Mouse (Mus musculus): ENCODE measurements around the gene Bsg.
"Not testable (repeated sequence)": the region's sequence is repeated elsewhere in the genome, so short reads cannot be mapped to it uniquely, and the experiment has no call there.

Gene Bsg

GRCm38 (mm10) chr10:79682916-79683582 is 21.2 kb upstream of the Bsg start:
- peak; percentile 51 for DNase-seq (ENCODE audit: low spot score)

- no peak for DNase-seq (ENCODE audit: low spot score)
Observed at GRCm38 (mm10) chr10:79683726-79684640, 20.3 kb upstream of the Bsg start.

GRCm38 (mm10) chr10:79684770-79685600 is 19.3 kb upstream of the Bsg start:
- no peak for DNase-seq (ENCODE audit: low spot score)

DNA sequence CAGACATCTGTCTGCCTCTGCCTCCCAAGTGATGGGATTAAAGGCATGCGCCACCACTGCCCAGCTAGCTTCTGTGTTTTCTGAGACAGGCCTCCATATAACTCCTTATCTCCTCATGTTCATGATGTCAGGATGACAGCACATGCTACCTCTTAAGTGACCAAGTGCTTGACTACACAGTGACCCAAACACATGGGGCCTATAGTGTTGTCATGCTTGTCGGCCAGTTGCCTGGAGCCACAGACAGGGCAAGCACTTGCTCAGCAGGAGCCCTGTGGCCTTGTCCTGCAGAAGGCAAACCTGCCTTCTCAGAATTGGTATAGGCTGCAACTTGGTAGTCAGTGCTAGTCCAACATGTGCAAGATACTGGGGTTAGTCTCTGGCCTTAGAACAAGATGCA is 18.1 kb upstream of the Bsg start:
- no peak for DNase-seq (ENCODE audit: low spot score)

DNA sequence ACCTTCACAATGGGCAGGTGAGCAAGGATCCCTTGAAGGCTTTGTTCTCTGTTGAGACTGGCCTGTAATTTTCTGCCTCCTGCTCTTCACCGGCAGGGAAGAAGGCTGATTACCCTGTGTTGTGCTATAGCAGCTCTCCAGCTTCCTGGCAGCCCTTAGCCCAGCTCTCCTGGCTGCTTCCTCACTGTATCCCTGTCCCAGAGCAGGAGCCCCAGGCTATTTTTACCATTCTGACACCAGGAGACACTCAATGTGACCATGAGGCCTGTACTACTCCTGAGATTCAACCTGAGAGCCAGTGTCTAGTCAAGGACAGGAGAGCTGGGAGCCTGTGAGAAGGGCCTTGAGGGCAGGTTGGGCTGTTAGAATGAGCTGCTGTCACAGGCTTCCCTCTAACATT is 17.6 kb upstream of the Bsg start:
- no peak for DNase-seq (ENCODE audit: low spot score)

GRCm38 (mm10) chr10:79687513-79687912 is 16.8 kb upstream of the Bsg start:
- no peak for DNase-seq (ENCODE audit: low spot score)

DNA sequence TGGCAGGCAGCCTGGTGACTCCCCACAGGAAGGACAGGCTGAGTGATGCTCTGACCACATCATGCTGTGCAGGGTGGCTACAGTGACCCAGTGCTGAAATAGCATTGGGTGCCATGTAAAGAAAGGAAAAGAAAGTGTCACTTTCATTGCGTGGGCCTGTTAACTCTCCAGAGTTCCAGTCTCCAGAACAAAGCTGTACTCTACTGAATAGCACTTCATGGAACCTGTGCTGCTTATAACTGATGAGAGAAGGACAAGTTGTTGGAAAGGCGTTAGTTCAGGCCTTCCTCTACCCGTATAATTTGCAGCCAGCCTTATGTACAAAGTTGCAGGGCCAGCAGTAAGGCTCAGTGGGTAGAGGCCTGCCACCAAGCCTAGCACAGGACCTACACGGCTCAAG is 15.6 kb upstream of the Bsg start, which contains the start of gene Gzmm:
TSS of gene Gzmm (plus strand) at position 301 of the 400 bp plus-strand sequence.
- DNase-seq (ENCODE audit: low spot score): no peak

DNA sequence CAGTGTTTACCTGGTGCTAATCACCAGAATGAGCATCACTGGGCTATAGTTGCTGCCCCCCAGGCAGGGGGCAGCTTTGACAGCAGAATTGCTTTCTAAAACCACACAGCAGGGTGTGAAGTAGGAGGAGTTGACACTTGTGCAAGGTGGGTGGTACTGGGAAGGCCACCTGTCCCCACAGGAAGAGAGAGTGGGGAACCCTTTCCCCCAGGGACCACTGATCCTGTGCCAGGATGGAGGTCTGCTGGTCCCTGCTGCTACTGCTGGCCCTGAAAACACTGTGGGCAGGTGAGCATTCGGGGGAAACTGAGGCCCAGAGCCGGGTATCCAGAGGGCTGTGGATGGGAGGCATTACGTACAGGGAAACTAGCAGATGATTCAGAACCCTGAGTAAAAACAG is 15.1 kb upstream of the Bsg start:
- no peak for DNase-seq (ENCODE audit: low spot score)

- no peak for DNase-seq (ENCODE audit: low spot score)
Observed at GRCm38 (mm10) chr10:79691986-79692548, 12.2 kb upstream of the Bsg start.

- no peak for DNase-seq (ENCODE audit: low spot score)
Observed at GRCm38 (mm10) chr10:79693580-79694378, 10.5 kb upstream of the Bsg start.

DNA sequence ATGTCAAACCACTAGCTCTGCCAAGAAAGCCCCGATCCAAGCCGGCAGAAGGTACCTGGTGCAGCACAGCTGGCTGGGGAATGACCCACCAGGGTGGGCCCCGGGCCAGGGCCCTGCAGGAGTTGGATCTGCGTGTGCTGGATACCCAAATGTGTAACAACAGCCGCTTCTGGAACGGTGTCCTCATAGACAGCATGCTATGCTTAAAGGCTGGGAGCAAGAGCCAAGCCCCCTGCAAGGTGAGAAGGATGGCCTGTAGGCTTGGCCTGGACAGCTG is 10.0 kb upstream of the Bsg start:
- DNase-seq (ENCODE audit: low spot score): no peak

DNA sequence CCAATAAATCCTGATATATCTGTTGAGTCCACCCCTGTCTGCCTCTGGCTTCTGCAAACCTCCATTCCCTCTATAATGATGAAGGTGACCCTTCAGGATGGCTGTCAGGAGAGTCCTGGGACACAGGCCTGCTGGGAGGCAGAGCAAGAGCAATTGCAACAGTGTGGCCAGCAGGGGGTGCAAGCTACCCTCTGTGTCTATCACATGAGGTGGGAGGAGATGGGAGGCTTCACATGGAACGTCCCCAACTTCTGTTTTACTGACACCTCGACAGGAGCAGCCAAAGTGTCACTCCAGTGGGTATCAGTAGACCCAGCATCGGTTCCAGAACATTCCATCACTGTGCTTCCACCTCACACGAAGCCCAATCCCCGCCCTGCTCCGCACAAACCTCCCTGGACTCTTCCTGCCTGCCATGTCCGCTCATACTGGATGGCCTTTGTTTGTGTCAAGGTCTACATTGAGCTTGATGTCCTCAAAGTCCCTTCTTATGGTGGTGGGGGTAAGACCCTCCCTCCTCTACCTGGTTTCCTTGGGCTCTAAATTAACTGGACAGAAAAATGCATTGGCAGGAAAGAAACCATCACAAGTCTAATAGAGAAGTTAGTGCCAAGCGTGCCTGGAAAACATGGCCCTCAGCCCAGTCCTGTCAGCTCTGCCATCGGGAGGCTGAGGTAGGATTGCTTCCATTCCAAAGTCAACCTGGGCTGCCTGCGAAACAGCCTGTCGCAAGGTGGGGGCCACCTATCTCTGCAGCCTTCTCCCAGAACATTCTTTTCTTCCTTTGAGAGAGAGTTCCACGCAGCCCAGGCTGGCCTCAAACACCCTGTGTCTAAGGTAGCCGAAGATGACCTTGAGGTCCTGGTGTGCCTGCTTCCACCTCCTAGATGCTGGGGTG is 8.8 kb upstream of the Bsg start:
- DNase-seq (ENCODE audit: low spot score): peak; percentile 85

GRCm38 (mm10) chr10:79696129-79696651 is 8.1 kb upstream of the Bsg start:
- peak; percentile 54 for DNase-seq (ENCODE audit: low spot score)

GRCm38 (mm10) chr10:79697916-79698315 is 6.4 kb upstream of the Bsg start:
- DNase-seq (ENCODE audit: low spot score): no peak

DNA sequence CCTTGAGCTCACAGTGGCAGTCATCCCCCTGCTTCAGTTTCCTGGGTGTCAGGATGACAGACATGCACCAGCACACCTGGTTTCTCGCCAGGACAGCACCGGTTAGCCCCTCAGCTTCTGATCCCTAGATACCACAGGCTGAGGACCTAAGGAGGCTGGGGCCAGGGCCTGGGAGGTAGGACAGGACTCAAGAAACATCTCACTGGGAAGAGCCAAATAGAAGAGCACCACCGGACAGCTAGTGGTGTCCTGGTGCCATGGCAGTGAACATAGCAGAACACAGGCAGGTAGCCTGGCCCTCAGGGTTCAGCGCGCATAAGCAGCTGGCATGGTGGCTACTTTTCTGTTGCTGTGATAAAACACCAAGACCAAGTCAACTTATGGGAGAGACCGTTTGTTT is 5.8 kb upstream of the Bsg start:
- DNase-seq (ENCODE audit: low spot score): no peak

GRCm38 (mm10) chr10:79700676-79701075 is 3.6 kb upstream of the Bsg start:
- no peak for DNase-seq (ENCODE audit: low spot score)

DNA sequence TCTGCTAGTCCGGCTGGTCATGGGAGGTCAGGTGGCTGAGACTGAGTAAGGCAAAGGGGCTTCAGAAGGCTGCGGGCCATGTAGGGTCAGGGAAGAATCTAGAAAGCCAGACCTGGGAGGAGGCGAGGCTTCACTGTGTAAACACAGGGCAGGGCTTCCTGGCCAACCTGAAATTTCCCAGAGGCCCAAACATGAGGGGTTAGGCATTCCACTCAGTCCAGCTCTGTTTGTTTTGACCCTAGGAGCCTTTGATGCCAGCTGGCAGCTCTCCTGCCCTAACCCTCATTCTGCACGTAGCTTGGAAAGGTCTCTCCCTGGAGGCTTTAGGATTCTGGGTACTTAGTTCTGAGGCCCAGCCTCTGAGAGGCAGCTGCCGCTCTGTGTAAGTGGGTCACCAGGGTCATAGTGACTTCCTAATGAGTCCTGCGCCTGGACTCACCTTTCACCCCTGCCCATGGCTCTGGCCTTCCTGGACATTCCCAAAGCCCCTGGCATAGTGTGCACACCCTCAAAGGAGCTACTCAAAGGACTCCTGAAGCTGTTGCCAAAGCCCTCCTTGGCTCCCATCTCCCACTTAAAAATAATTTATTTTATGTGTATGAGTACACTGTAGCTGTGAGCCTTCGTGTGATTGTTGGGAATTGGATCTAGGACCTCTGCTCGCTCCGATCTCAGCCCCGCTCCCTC is 2.7 kb upstream of the Bsg start:
- DNase-seq (ENCODE audit: low spot score): peak; percentile 88

- DNase-seq (ENCODE audit: low spot score): not testable (repeated sequence)
Observed at GRCm38 (mm10) chr10:79702970-79703369, 1.3 kb upstream of the Bsg start.

GRCm38 (mm10) chr10:79703541-79703940 is 750 bp upstream of the Bsg start:
- DNase-seq (ENCODE audit: low spot score): no peak

DNA sequence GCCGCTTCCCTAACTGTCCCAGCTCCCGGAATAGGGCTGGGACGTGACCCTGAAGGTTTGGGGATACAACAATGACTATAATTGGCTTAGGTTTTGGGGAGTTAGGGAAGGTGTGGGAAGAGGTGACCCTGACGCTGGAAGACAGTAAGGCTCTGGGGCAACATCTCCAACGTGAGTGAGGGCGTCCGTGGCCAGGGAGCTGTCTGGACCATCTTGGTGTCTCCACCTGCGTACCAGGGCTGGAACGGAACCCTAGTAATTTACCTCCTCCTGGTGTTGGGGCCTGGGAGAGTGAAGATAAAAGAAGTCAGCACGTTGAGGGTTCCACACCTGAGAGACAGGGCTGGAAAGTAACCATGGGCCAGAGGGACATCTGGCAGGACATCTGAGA is 674 bp downstream of the Bsg start:
- DNase-seq (ENCODE audit: low spot score): no peak
